Mouse (Mus musculus): ENCODE data around the gene Syna. TPM values are rescaled to one million over a fixed set of nuclear protein-coding genes. Genes with fewer than 3 reads are reported as not detected.

Gene Syna
- polyA plus RNA-seq, 1 experiment from 2014 or later = 0.92 TPM

GRCm38 (mm10) chr5:134555463-134556164 is 4.4 kb downstream of the Syna start:
- H3K27me3 ChIP-seq (ENCODE audit: control insufficient read depth, insufficient read depth, low read depth, low read length) = no peaks in the 10 kb centered on the region
- peak overlapping the region; percentile 50 for H3K4me2 ChIP-seq (ENCODE audit: low read length)
- no peaks in the 10 kb centered on the region for H3K9me3 ChIP-seq (replicated peaks; ENCODE audit: control insufficient read depth, low read length, poor library complexity, severe bottlenecking)
- H3K4me1 ChIP-seq (ENCODE audit: control insufficient read depth, insufficient read depth, low read length) = peaks cover 20% of the 10 kb centered on the region
- no peak for ATAC-seq
- H3K27ac ChIP-seq (ENCODE audit: low read length) = no peak overlapping the region
- 0 out of 2 replicates have a peak overlapping the region, but pooled peaks have one; percentile 6 for H3K4me3 ChIP-seq (ENCODE audit: low read depth, low read length)
- H3K36me3 ChIP-seq (ENCODE audit: control insufficient read depth, insufficient read depth, low read length) = no peaks in the 10 kb centered on the region
- no peak overlapping the region for H3K9ac ChIP-seq (ENCODE audit: low read depth, low read length)
- WGBS = 11% methylated on average over 20 of the region's 20 CpGs

DNA sequence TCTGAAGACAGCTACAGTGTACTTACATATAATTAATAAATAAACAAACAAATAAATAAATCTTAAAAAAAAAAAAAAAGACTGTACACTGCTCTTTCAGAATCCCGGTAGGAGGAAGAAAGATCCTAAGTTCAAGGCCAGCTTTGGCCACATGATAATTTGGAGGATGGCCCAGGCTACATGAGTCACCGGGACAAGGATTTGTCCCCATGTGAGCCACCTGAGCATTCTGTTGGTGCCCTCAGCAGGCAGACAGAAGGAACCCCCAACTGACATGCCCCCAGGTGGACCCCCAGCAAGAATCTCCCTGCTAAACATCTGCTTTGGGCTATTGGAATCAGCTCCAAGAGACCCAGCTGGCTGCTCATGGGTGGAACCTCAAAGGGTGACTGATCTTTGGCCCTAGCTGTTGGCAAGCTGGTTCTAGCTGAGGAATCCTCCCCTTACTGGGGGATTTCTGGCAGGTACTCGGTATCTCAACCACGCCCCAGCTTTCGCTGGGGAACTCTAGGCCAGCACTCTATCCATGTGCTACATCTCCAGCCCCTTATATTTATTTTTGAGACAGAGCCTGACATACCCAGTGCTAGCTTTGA is 5.9 kb downstream of the Syna start:
- Histone ChIP-seq H3K4me1 (ENCODE audit: control insufficient read depth, insufficient read depth, low read length) (peaks cover 36% of the 10 kb centered on the region), H3K4me3 (ENCODE audit: low read depth, low read length) (no peak overlapping the region), H3K4me2 (ENCODE audit: low read length) (no peak overlapping the region), H3K9ac (ENCODE audit: low read depth, low read length) (no peak overlapping the region), H3K27me3 (ENCODE audit: control insufficient read depth, insufficient read depth, low read depth, low read length) (no peaks in the 10 kb centered on the region), H3K36me3 (ENCODE audit: control insufficient read depth, insufficient read depth, low read length) (no peaks in the 10 kb centered on the region), H3K9me3 (replicated peaks; ENCODE audit: control insufficient read depth, low read length, poor library complexity, severe bottlenecking) (no peaks in the 10 kb centered on the region), H3K27ac (ENCODE audit: low read length) (no peak overlapping the region)
- 89% methylated on average over 5 of the region's 5 CpGs for WGBS
- ATAC-seq = no peak

- WGBS = 1% methylated on average over 56 of the region's 61 CpGs
- peaks cover 53% of the 10 kb centered on the region for H3K4me1 ChIP-seq (ENCODE audit: control insufficient read depth, insufficient read depth, low read length)
Observed at GRCm38 (mm10) chr5:134552110-134552972, 7.6 kb downstream of the Syna start, which contains the start of gene Clip2. Clip2 (minus strand) TSS chr5:134552434.

DNA sequence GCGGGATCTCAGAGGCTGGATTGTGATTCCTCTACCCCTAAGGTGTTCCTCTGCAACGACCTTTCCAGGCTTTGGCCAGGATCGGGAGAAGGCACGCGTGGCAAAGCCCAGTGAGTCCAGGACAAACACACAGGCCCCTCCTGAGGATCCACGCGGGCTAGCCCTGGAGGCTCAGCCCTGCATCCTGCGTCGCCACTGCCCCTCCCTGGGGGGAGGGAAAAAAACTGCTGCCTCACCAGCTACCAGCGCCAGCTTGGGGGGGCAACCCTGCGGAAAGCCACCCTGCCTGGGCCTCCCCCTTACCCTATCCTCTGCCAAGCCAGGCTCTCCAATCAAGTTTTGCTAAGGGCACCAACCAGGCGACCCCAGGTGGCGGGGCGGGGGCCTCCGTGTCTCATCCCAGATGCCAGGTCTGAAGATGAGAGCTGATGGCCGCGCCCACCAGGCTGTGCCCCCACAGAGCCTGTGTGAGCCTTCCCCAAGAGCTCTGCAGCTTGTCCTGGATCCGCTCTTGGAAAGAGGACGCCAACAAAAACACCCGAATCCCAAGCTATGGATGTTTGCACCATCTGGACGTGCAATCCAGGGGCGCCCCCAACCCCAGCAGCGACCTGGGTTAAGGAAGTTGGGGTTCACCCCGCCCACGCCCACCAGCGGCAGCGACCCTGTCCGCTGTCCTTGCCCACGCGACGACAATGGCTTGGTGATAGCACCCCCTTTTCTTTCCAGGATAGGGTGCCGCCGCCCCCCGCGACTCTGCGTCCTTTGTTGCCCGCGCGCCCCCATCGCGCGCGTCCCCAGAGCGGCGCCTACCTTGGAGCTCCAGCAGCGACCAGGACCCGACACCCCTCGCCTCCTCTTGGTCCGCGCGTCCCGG is 8.5 kb downstream of the Syna start:
- ATAC-seq = peak; percentile 26
- Histone ChIP-seq H3K27me3 (ENCODE audit: control insufficient read depth, insufficient read depth, low read depth, low read length) (no peaks in the 10 kb centered on the region), H3K9ac (ENCODE audit: low read depth, low read length) (peak overlapping the region; percentile 99), H3K4me3 (ENCODE audit: low read depth, low read length) (peak overlapping the region; percentile 97), H3K9me3 (replicated peaks; ENCODE audit: control insufficient read depth, low read length, poor library complexity, severe bottlenecking) (no peaks in the 10 kb centered on the region), H3K36me3 (ENCODE audit: control insufficient read depth, insufficient read depth, low read length) (no peaks in the 10 kb centered on the region), H3K4me1 (ENCODE audit: control insufficient read depth, insufficient read depth, low read length) (peaks cover 59% of the 10 kb centered on the region), H3K27ac (ENCODE audit: low read length) (peak overlapping the region; percentile 99), H3K4me2 (ENCODE audit: low read length) (peak overlapping the region; percentile 86)
- under 1% methylated on average over 50 of the region's 52 CpGs for WGBS

More at GRCm38 (mm10) chr5:134552110-134552972, 7.6 kb downstream of the Syna start, which contains the start of gene Clip2:
- peak within 1 kb of the TSS; percentile 99 for H3K9ac ChIP-seq (ENCODE audit: low read depth, low read length)
- peak within 1 kb of the TSS; percentile 99 for H3K27ac ChIP-seq (ENCODE audit: low read length)
- no peaks in the 10 kb centered on the region for H3K9me3 ChIP-seq (replicated peaks; ENCODE audit: control insufficient read depth, low read length, poor library complexity, severe bottlenecking)
- no peaks in the 10 kb centered on the region for H3K36me3 ChIP-seq (ENCODE audit: control insufficient read depth, insufficient read depth, low read length)
- peak within 1 kb of the TSS; percentile 97 for H3K4me3 ChIP-seq (ENCODE audit: low read depth, low read length)
- peak; percentile 91 for ATAC-seq
- H3K27me3 ChIP-seq (ENCODE audit: control insufficient read depth, insufficient read depth, low read depth, low read length) = no peaks in the 10 kb centered on the region
- H3K4me2 ChIP-seq (ENCODE audit: low read length) = peak within 1 kb of the TSS; percentile 86

DNA sequence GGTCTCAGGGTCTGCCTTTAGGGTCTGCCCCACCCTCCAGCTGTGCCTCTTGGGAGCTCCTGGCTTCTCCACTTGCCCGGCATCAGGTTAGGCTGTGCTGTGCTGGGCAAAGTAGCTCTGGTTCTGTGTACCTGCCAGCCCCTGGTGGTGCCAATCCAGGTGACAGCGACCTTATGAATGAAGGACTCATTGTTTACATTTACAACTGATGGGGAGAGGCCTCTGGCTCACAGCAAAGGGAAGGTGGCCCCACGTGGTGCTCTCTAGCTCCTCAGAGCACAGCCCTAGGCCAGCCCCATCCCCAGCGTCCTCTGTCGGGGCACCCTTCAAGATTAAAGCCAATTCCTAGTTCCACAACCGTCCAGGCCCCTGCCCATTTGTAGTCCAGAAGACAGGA is 9.1 kb downstream of the Syna start:
- peak overlapping the region; percentile 97 for H3K4me3 ChIP-seq (ENCODE audit: low read depth, low read length)
- no peaks in the 10 kb centered on the region for H3K9me3 ChIP-seq (replicated peaks; ENCODE audit: control insufficient read depth, low read length, poor library complexity, severe bottlenecking)
- H3K9ac ChIP-seq (ENCODE audit: low read depth, low read length) = peak overlapping the region; percentile 99
- no peak; the same call in 1 of the 2 replicates for ATAC-seq
- H3K27ac ChIP-seq (ENCODE audit: low read length) = peak overlapping the region; percentile 99
- no peaks in the 10 kb centered on the region for H3K36me3 ChIP-seq (ENCODE audit: control insufficient read depth, insufficient read depth, low read length)
- H3K4me1 ChIP-seq (ENCODE audit: control insufficient read depth, insufficient read depth, low read length) = peaks cover 61% of the 10 kb centered on the region
- peak overlapping the region; percentile 86 for H3K4me2 ChIP-seq (ENCODE audit: low read length)
- 4% methylated on average over 6 of the region's 6 CpGs for WGBS
- no peaks in the 10 kb centered on the region for H3K27me3 ChIP-seq (ENCODE audit: control insufficient read depth, insufficient read depth, low read depth, low read length)

- 82% methylated on average over 2 of the region's 3 CpGs for WGBS
- no peaks in the 10 kb centered on the region for H3K27me3 ChIP-seq (ENCODE audit: control insufficient read depth, insufficient read depth, low read depth, low read length)
- no peak for ATAC-seq
- H3K4me3 ChIP-seq (ENCODE audit: low read depth, low read length) = peak overlapping the region; percentile 97
- H3K4me2 ChIP-seq (ENCODE audit: low read length) = peak overlapping the region; percentile 86
- no peak overlapping the region for H3K27ac ChIP-seq (ENCODE audit: low read length)
- peaks cover 58% of the 10 kb centered on the region for H3K4me1 ChIP-seq (ENCODE audit: control insufficient read depth, insufficient read depth, low read length)
- H3K9ac ChIP-seq (ENCODE audit: low read depth, low read length) = peak overlapping the region; percentile 34; the same call in 1 of the 2 replicates
- H3K9me3 ChIP-seq (replicated peaks; ENCODE audit: control insufficient read depth, low read length, poor library complexity, severe bottlenecking) = no peaks in the 10 kb centered on the region
- no peaks in the 10 kb centered on the region for H3K36me3 ChIP-seq (ENCODE audit: control insufficient read depth, insufficient read depth, low read length)
Observed at GRCm38 (mm10) chr5:134549640-134550168, 10.3 kb downstream of the Syna start.

- Histone ChIP-seq H3K4me1 (ENCODE audit: control insufficient read depth, insufficient read depth, low read length) (peaks cover 62% of the 10 kb centered on the region), H3K27ac (ENCODE audit: low read length) (no peak overlapping the region), H3K4me2 (ENCODE audit: low read length) (peak overlapping the region; percentile 22; the same call in 1 of the 2 replicates), H3K9me3 (replicated peaks; ENCODE audit: control insufficient read depth, low read length, poor library complexity, severe bottlenecking) (no peaks in the 10 kb centered on the region), H3K27me3 (ENCODE audit: control insufficient read depth, insufficient read depth, low read depth, low read length) (no peaks in the 10 kb centered on the region), H3K4me3 (ENCODE audit: low read depth, low read length) (no peak overlapping the region), H3K36me3 (ENCODE audit: control insufficient read depth, insufficient read depth, low read length) (peaks cover 3% of the 10 kb centered on the region; the same call in 1 of the 2 replicates), H3K9ac (ENCODE audit: low read depth, low read length) (no peak overlapping the region)
- WGBS = 55% methylated on average over 5 of the region's 5 CpGs
- ATAC-seq = no peak
Observed at GRCm38 (mm10) chr5:134548306-134548705, 11.7 kb downstream of the Syna start.

- Histone ChIP-seq H3K27ac (ENCODE audit: low read length) (no peak overlapping the region), H3K9me3 (replicated peaks; ENCODE audit: control insufficient read depth, low read length, poor library complexity, severe bottlenecking) (no peaks in the 10 kb centered on the region), H3K36me3 (ENCODE audit: control insufficient read depth, insufficient read depth, low read length) (peaks cover 3% of the 10 kb centered on the region; the same call in 1 of the 2 replicates), H3K4me3 (ENCODE audit: low read depth, low read length) (no peak overlapping the region), H3K27me3 (ENCODE audit: control insufficient read depth, insufficient read depth, low read depth, low read length) (no peaks in the 10 kb centered on the region), H3K4me2 (ENCODE audit: low read length) (no peak overlapping the region), H3K4me1 (ENCODE audit: control insufficient read depth, insufficient read depth, low read length) (peaks cover 59% of the 10 kb centered on the region), H3K9ac (ENCODE audit: low read depth, low read length) (no peak overlapping the region)
- WGBS = 82% methylated on average over 7 of the region's 7 CpGs
- ATAC-seq = no peak
Observed at GRCm38 (mm10) chr5:134546790-134547189, 13.2 kb downstream of the Syna start.
